In genomic region chr9:85327242-85328211, GRCm38 (mm10) we compare ENCODE assay signal across 8 mouse cellular contexts. TPM values are rescaled to one million over a fixed set of nuclear protein-coding genes. Genes with fewer than 3 reads are reported as not detected.
DNase-seq lines count a peak whose midpoint lies in the region.

Tent5a (minus strand) TSS chr9:85327348.

- peaks cover 16% of the 10 kb centered on the region for H3K36me3 ChIP-seq in megakaryocyte, embryonic 14.5 days (replicated peaks; ENCODE audit: low read length)

- H3K4me1 ChIP-seq in megakaryocyte, embryonic 14.5 days: peaks cover 37% of the 10 kb centered on the region

- peak; percentile 42 for DNase-seq in WW6 (ENCODE audit: low read depth, low spot score)
- DNase-seq in embryo, embryonic 10 days (ENCODE audit: low spot score): peak; percentile 87
- DNase-seq in gastrocnemius, postnatal 10 days: peak; percentile 82
- peak; percentile 90 for DNase-seq in induced T-regulatory cell, adult 2 months (ENCODE audit: low read depth)
- peak; percentile 50 to 88 for DNase-seq in left cerebral cortex, postnatal 10 days (ENCODE audit: extremely low spot score in 1 of 2, low spot score in 2 of 2)
- DNase-seq in right cerebral cortex, adult 2 months (ENCODE audit: low spot score in 2 of 2): peak; percentile 41 to 68
- DNase-seq in urinary bladder, postnatal 10 days (ENCODE audit: low spot score): peak; percentile 36

- peak within 1 kb of the TSS; percentile 91 for H3K4me3 ChIP-seq in megakaryocyte, embryonic 14.5 days (replicated peaks)

- no peaks in the 10 kb centered on the region for H3K9me3 ChIP-seq in megakaryocyte, embryonic 14.5 days

- intact Hi-C loops in left cerebral cortex, postnatal 10 days (cut with DNase I): loop anchor here (5.0 to 10.0 kb wide), 4 partner anchors 357 to 1370 kb away; no protein-coding TSS in a partner anchor

- peaks cover 5% of the 10 kb centered on the region for H3K27me3 ChIP-seq in megakaryocyte, embryonic 14.5 days (replicated peaks)

RNA-seq across cellular contexts. Expression of gene Tent5a, which starts in this region (rescaled TPM):
- total RNA-seq in gastrocnemius, postnatal 10 days (2021): 10 to 100 TPM in 1 of 2 experiments, 1 to 10 TPM in 1; 9.1 to 14.9 TPM
- 1 to 10 TPM; 2.3 to 2.6 TPM for total RNA-seq in left cerebral cortex, postnatal 10 days (2021)
- 2.1 TPM in 1 of 2 replicates, not detected in the other for polyA plus RNA-seq in megakaryocyte, embryonic 14.5 days (2012; ENCODE audit: insufficient read depth, low replicate concordance)

Comparison
In these comparisons a context has a peak if more than half of its experiments do, and no peak if none do; other contexts are left out.
1. Peak in every context shown above with its lines: DNase-seq and H3K4me3 ChIP-seq.
2. DNase-seq: peak in every context shown above with its lines; median percentile 90 in induced T-regulatory cell, adult 2 months; 87 in embryo, embryonic 10 days; 82 in gastrocnemius, postnatal 10 days; 69 in left cerebral cortex, postnatal 10 days; 54 in right cerebral cortex, adult 2 months; 42 in WW6; 36 in urinary bladder, postnatal 10 days.